Mouse (Mus musculus) hindbrain, embryonic 10.5 days (tissue): ENCODE data around the gene Mesd. TPM values are rescaled to one million over a fixed set of nuclear protein-coding genes. Genes with fewer than 3 reads are reported as not detected.

Experiments
- DNase-seq: peaks from one replicate; pipeline ENCODE4 v3.0.0-alpha.2; 2017; ENCODE audit warnings: low spot score
- H3K27ac ChIP-seq: fragments of 300-500 bp; sonication (generic); 2 replicates; pipeline ENCODE4 v1.5.1; 2016; ENCODE audit warnings: mild to moderate bottlenecking, moderate library complexity
- H3K27me3 ChIP-seq: fragments of 300-500 bp; sonication (generic); 2 replicates; pipeline ENCODE4 v1.6.1; 2016; ENCODE audit warnings: mild to moderate bottlenecking; ENCODE audit not compliant: poor library complexity, insufficient read depth, severe bottlenecking
- H3K36me3 ChIP-seq: fragments of 300-500 bp; sonication (generic); 2 replicates; pipeline ENCODE4 v1.6.1; 2016; ENCODE audit warnings: mild to moderate bottlenecking, moderate library complexity
- H3K4me1 ChIP-seq: fragments of 300-500 bp; sonication (generic); replicated peaks from 2 replicates; pipeline ENCODE4 v1.6.1; 2016; ENCODE audit warnings: mild to moderate bottlenecking
- H3K4me3 ChIP-seq: fragments of 300-500 bp; sonication (generic); 2 replicates; pipeline ENCODE4 v1.5.1; 2016; ENCODE audit warnings: mild to moderate bottlenecking, moderate library complexity
- H3K9me3 ChIP-seq: fragments of 300-500 bp; sonication (generic); 2 replicates; pipeline ENCODE4 v1.6.1; 2016; ENCODE audit warnings: mild to moderate bottlenecking, moderate library complexity
- WGBS: fragments of 180-500 bp; shearing (Covaris S2); methylation state at CpG from one replicate; pipeline ENCODE4 v1.1.7; 2016; 5-methylcytosine and 5-hydroxymethylcytosine counted together
- polyA plus RNA-seq: library from polyadenylated mRNA; unstranded; fragments of >200 nt; fragmentation: Nextera tagmentation; extraction: Ambion mirVana; gene quantifications from 2 replicates; pipeline ENCODE4 v1.2.1, GENCODE M21; 2016

The Mesd gene
- 73.4 and 96.5 TPM in 2 replicates for polyA plus RNA-seq

DNA sequence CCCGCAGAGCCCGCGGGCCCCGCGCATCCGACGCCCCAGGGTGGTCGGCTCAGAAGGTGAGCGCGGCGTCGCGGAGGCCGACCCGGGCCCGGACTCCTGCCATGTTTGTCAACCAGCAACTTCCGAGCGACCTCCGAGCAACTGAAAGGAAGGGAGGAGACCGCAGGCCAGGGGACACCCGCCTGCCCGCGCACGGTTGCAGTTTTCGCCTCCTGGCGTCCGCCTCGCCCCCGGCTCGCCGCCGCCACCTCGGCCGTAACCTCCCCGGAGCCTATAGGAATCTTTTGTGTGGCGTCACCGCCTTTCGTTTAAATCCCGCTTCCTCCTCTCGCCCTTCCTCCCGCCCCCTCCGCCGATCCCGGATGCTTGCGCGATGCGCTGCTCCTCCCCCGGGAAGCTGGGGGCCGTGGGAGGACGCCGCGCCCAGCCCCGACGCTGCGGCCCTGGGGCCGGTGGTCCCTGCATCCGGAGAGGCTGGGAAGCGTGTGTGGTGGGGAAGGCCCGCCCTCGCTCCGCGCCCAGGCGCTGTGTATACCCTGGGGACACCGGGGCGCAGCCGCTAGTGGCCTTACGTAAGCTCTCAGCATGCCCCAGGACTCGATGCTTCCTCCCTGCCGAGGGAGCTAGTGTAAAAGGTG lies at the start of gene Mesd, which contains the start of gene Tlnrd1:
Gene Mesd (plus strand): TSS at position 446 of the 638 bp plus-strand sequence.
Gene Tlnrd1 (minus strand): TSS at position 285 of the 638 bp plus-strand sequence.
- Histone ChIP-seq H3K4me1 (peaks cover 61% of the 10 kb centered on the region), H3K9me3 (peaks cover 6% of the 10 kb centered on the region; the same call in 1 of the 2 replicates), H3K27me3 (no peaks in the 10 kb centered on the region), H3K27ac (peak within 1 kb of the TSS; percentile 99), H3K36me3 (peaks cover 12% of the 10 kb centered on the region), H3K4me3 (peak within 1 kb of the TSS; percentile 86)
- peak; percentile 91 for DNase-seq
- under 1% methylated on average over 69 of the region's 69 CpGs for WGBS

DNA sequence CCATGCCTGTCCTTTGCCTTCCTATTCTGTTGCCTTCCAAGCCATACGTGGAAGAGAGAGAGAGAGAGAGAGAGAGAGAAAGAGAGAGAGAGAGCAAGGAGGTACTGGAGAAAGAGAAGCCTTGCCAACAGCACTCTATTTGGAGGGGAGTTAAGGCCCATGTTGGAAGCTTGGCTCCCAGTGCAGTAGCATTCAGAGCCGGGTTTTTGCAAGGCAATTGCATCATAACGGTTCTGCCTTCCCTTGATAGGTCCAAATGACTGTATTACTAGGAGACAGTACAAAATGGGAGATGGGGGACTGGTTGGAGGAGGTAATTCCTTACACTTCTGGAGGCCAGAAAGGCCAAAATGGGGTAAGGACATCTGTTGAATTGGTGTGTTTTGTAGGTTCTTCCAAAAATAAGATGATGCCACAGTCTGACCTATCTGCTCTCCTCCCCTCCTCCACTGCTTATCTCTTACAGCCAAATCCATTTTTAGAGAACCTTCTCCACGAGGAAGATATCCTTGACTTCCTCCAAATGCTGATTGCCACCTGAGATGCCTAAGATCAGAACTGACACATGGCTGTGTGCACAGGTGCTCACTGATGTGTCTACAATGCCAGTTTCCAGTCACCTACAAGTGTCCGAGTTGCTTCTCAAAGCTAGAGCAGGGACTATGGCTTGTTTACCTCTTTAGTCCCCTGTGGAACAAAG lies 45.6 kb upstream of the Mesd start:
- no peaks in the 10 kb centered on the region for H3K36me3 ChIP-seq
- DNase-seq: no peak
- peaks cover 13% of the 10 kb centered on the region; the same call in 1 of the 2 replicates for H3K4me1 ChIP-seq
- no peak overlapping the region for H3K4me3 ChIP-seq
- no peaks in the 10 kb centered on the region for H3K27me3 ChIP-seq
- WGBS: 84% methylated on average over 5 of the region's 5 CpGs
- no peaks in the 10 kb centered on the region for H3K9me3 ChIP-seq
- H3K27ac ChIP-seq: no peak overlapping the region

DNA sequence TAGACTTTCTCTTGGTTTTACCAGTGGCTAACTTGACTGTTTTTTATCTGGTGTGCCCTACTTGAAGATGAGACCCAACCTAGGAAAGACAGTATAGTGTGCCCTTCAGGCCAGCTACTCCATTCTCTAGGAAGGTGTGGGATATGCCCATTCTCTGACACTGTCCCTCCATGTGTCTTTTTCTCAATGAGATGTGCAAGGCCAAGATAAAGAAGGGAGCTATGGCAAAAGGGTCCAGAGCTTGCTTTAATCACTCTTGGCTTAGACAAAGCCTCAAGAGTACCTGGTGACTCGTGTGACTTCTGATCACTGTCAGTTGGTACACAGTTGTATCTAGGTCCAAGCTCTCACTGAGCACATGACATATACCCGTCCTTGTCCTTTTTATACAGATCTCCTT lies 44.2 kb upstream of the Mesd start:
- WGBS: 88% methylated on average over 2 of the region's 2 CpGs
- Histone ChIP-seq H3K9me3 (no peaks in the 10 kb centered on the region), H3K4me1 (peaks cover 13% of the 10 kb centered on the region; the same call in 1 of the 2 replicates), H3K36me3 (no peaks in the 10 kb centered on the region), H3K4me3 (no peak overlapping the region), H3K27me3 (no peaks in the 10 kb centered on the region), H3K27ac (no peak overlapping the region)
- DNase-seq: no peak

DNA sequence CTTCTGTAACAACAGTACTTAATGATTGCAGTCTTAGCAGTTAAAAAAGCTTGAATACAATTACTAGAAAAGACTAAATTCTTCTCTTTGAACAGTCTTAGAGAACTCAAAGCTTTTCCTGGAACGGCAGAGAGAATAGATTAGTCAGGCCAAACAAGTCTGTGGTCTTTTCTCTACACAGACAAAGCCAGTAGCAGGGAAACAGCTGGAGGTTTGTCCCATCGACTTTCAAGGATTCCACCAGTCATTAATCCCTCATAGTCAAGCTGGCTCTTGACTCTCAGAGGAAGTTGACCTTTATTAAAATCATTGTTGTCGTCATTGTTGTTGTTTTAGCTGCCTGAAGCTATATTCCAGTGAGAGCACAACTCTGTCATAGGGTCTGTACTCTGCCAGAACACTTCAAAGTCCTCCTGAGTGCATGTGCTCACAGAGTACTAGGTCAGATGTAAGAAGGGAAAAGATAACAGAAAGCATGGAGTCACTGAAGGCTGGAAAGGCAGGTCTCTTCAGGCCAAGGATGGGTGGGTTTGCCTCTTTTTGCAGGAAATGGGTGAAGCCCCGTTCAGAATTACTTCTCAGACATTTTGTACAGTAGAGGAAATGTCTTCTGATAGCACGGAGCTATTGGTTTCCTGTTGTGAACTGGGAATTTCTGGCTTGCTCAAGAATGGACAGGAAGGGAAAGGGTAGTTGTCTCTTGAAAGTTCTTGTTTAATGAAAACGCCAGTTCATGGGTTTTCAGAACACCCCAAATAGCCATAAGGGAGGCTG lies 41.6 kb upstream of the Mesd start:
- no peaks in the 10 kb centered on the region for H3K27me3 ChIP-seq
- H3K36me3 ChIP-seq: no peaks in the 10 kb centered on the region
- H3K4me1 ChIP-seq: peaks cover 21% of the 10 kb centered on the region; the same call in 1 of the 2 replicates
- H3K4me3 ChIP-seq: no peak overlapping the region
- no peak for DNase-seq
- WGBS: 57% methylated on average over 6 of the region's 6 CpGs
- H3K9me3 ChIP-seq: no peaks in the 10 kb centered on the region
- 0 out of 2 replicates have a peak overlapping the region, but pooled peaks have one; percentile 12 for H3K27ac ChIP-seq

DNA sequence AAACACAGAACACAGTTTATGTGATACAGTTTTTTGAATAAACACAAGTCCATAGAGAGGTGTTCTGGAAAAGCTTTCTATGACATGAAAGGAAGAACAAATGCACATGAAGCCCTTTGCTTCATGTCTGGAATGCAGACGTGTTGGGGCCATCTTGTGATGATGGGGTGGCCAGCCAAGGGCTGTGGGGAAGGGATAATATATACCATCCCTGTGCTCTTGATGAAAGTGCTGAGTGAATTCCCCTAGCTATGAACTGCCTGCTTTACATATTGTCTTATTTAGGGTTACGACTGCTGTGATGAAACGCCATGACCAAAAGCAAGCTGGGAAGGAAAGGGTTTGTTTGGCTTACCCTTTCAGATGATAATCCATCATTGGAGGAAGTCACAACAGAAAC lies 39.5 kb upstream of the Mesd start:
- DNase-seq: no peak
- 81% methylated on average over 3 of the region's 3 CpGs for WGBS
- no peaks in the 10 kb centered on the region for H3K9me3 ChIP-seq
- H3K27ac ChIP-seq: no peak overlapping the region
- no peaks in the 10 kb centered on the region for H3K27me3 ChIP-seq
- no peaks in the 10 kb centered on the region for H3K36me3 ChIP-seq
- H3K4me1 ChIP-seq: peaks cover 21% of the 10 kb centered on the region; the same call in 1 of the 2 replicates
- no peak overlapping the region for H3K4me3 ChIP-seq

DNA sequence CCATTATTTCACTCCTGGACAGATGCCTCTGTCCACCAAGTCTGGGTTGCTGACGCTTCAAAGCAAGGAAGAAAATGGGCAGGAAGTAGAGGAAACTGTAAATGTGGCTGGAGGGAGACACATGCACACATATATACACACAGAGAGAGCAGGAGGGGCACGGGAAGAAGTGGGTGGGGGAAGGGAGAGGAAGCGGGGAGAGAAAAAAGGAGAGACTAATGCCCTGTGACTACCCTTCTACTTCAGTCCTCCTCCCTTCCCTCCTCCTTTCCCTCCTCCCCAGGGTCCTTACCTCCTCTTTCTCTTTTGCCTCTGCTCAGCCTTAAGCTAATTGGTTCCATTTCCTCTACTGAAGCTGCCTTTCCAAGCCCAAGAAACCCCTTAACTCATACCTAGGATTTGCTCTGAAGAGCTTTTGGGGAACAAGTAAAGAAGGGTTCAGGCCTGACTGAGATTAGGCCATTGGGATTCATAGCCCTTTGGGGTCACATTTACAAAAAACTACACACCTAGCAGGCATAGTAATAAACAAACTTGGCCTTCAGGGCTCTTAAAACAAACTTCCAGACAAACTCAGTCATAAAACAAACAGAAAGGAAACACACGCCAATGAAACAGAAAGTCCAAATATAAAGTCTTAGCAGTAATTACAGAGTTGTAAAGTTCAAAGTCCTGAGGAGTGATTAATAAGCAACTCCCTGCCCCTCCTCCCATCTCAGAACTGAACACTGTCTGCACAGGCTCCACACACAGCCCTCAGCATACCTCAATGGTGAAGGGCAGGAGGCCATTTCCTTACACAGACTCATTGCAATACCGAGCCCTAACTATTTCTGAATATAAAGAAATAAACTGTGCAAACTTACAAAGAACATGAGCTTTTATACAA lies 36.8 kb upstream of the Mesd start:
- H3K9me3 ChIP-seq: no peaks in the 10 kb centered on the region
- no peaks in the 10 kb centered on the region for H3K27me3 ChIP-seq
- DNase-seq: no peak
- H3K4me3 ChIP-seq: no peak overlapping the region
- H3K4me1 ChIP-seq: peaks cover 19% of the 10 kb centered on the region
- 62% methylated on average over 5 of the region's 5 CpGs for WGBS
- no peaks in the 10 kb centered on the region for H3K36me3 ChIP-seq
- H3K27ac ChIP-seq: peak overlapping the region; percentile 40; the same call in 1 of the 2 replicates

DNA sequence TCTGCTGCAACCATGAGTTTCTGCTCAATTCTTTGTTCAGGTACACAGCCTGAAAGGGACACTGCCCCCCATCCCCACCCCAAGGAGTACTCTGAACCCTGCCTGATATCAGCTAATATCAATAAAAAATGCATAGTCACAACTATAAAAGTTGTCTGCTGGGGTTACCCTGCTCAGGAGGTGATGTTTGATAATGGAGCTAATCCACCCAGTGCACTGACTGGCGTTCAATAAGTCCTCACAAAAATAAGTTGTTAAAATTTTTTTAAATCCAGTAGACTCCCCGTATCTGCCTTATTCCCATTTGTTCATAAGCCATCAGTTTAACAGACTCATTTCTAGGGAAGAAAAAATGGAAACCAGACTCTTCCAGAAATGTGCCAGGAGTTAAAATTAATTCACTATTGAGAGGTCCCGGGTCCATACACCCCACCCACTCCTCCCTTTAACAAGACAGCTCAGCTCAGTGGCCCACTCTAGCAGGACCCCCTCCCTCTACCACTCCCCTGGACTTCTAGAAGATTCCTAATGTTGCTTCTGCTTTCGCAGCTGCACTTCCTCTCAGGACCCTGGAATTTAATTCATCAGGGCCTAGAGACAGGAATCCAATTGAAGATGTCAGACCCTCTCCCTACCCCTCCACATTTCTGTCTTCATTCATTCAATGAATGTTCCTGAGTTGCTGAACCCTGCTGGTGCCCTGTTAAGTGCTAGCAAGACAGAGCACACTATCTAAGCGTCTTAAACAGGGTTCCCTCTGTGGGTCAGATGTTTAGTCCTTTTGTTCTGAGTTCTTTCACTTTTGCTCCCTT lies 32.5 kb upstream of the Mesd start:
- no peak overlapping the region for H3K4me3 ChIP-seq
- H3K27ac ChIP-seq: no peak overlapping the region
- 61% methylated on average over 5 of the region's 5 CpGs for WGBS
- DNase-seq: no peak
- H3K9me3 ChIP-seq: no peaks in the 10 kb centered on the region
- peaks cover 18% of the 10 kb centered on the region for H3K4me1 ChIP-seq
- no peaks in the 10 kb centered on the region for H3K36me3 ChIP-seq
- H3K27me3 ChIP-seq: no peaks in the 10 kb centered on the region

DNA sequence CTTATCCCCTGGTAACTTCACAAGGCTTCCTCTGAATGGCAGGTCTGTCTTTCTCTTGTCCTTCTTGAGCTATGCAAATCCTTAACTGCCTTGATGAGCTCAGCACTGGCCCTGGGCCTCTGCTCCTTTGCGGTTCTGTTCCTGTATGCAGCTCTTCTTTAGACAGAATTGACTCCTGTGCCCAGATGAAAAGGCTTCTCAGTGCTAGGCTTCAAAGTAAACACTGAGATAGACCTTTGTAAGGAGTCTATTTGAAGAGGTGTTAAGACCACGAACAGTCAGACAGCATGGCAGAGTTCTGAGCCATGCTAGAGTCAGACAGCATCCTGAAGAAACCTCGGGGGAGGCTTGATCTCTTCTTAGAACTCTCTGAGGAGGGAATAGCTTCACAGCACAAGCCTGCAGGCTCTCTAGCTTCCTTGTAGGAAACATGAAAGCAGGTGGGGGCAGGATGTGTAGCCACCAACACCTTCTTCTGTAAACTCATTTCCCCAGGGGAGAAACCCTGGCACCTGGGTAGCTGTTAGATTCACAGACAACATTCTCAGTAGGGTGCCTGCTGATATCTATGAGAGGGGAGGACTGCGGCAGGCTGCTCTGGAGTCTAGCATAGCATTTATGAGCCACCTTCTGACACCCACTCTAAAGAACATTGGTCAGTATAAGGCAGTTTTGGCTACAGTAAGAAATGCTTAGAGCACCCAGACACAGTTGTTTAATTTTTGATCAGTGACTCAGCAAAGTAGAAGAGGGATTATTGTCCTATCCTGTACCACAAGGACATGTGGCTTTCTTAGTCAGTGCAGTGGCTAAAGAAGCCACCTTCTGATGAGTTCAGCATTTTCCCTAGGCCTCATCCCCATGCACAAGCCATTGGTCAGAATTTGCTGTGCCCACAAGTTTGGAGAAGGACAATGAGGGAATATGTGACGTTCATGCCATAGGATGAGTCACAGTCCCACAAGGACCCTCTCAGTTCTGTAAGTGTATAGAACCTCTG lies 31.6 kb upstream of the Mesd start:
- WGBS: 41% methylated on average over 5 of the region's 5 CpGs

DNA sequence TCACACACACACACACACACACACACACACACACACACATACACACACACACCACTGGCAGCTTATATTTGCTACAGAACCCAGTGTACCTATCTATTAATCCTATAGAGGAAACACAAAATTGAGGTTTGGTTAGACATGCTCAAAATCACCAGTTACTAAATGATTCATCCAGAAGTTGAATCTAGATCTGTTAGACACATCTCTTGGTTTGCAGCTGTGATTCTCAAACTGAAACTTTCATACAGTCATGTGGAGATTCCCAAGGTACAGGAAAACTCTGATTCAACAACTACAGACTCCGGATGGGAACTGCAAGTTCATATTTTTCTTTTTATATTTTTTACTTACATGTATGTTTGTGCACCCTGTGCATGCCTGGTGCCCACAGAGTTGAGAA lies 29.1 kb upstream of the Mesd start:
- 93% methylated on average over 1 of the region's 1 CpGs for WGBS
- DNase-seq: no peak
- Histone ChIP-seq H3K27ac (no peak overlapping the region), H3K4me1 (peaks cover 11% of the 10 kb centered on the region), H3K4me3 (no peak overlapping the region), H3K36me3 (no peaks in the 10 kb centered on the region), H3K27me3 (no peaks in the 10 kb centered on the region), H3K9me3 (no peaks in the 10 kb centered on the region)

More for the DNA sequence above, 31.6 kb upstream of the Mesd start:
- no peak for DNase-seq
- Histone ChIP-seq H3K4me3 (no peak overlapping the region), H3K4me1 (peaks cover 11% of the 10 kb centered on the region), H3K27ac (peak overlapping the region; percentile 56; the same call in 1 of the 2 replicates), H3K9me3 (no peaks in the 10 kb centered on the region), H3K27me3 (no peaks in the 10 kb centered on the region), H3K36me3 (no peaks in the 10 kb centered on the region)

DNA sequence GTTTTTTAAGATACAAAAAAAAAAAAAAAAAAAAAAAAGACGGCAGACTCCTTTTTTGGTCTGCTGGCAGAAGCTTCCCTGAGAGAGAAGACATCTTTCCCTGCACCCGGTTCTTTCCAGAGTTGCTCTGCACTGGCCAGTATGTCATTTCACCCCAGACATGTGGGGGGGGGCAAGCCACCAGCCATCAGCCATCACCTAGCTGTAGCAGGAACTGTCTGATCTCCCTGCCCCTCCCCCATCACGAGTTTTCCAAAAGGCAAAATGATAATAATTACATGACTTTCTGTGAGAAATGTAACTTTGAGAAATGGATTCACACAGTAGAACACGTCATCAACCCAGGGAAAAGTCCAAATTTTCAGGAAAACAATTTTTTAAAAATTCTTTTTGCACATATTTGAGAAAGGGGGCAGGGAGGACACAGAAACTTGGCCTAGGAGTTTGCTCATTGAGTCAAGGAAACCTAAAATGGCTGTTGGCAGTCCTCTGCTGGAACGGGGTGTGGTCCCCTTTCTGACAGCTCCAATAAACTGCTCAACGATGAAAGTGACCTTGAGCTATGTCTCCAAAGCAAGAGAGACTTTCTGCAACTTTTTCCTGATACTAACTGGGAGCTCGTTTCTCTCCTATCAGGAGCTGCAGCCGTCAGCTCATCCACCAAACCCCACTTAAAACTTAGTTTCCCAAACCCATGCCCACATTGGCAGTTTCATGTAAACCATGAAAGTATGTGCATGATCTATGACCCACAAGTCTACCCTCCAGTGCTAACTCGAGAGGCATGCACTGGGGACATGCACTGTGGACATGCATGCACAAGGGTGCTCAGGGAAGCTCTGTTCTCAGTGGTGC lies 27.7 kb upstream of the Mesd start:
- Histone ChIP-seq H3K4me3 (no peak overlapping the region), H3K27ac (no peak overlapping the region), H3K36me3 (no peaks in the 10 kb centered on the region), H3K4me1 (peaks cover 11% of the 10 kb centered on the region), H3K27me3 (no peaks in the 10 kb centered on the region), H3K9me3 (no peaks in the 10 kb centered on the region)
- DNase-seq: no peak
- WGBS: 84% methylated on average over 9 of the region's 9 CpGs
